Mouse (Mus musculus) small intestine, adult 2 months (tissue): Measurements from ENCODE around the gene Impdh2. TPM values are rescaled to one million over a fixed set of nuclear protein-coding genes. Genes with fewer than 3 reads are reported as not detected.

Source experiments
- H3K27ac ChIP-seq: fragments of 200-500 bp; 2 replicates; pipeline ENCODE4 v1.5.1; 2012; ENCODE audit warnings: low read depth, low read length, control low read depth, inconsistent platforms; ENCODE audit not compliant: insufficient read depth
- H3K27me3 ChIP-seq: fragments of 200-500 bp; 2 replicates; pipeline ENCODE4 v1.6.1; 2012; ENCODE audit warnings: mild to moderate bottlenecking, moderate library complexity, low read length, inconsistent platforms; ENCODE audit not compliant: control insufficient read depth, insufficient read depth
- H3K36me3 ChIP-seq: fragments of 200-500 bp; 2 replicates; pipeline ENCODE4 v1.6.1; 2012; ENCODE audit warnings: mild to moderate bottlenecking, low read length, control low read depth, inconsistent platforms; ENCODE audit not compliant: control insufficient read depth, insufficient read depth
- H3K4me1 ChIP-seq: fragments of 200-500 bp; 2 replicates; pipeline ENCODE4 v1.6.1; 2012; ENCODE audit warnings: low read length, inconsistent platforms, mixed read lengths; ENCODE audit not compliant: control insufficient read depth, insufficient read depth, insufficient read length
- H3K4me3 ChIP-seq: fragments of 200-500 bp; 2 replicates; pipeline ENCODE4 v1.5.1; 2012; ENCODE audit warnings: low read depth, mild to moderate bottlenecking, control low read depth, inconsistent platforms, low read length, moderate library complexity
- CTCF ChIP-seq: fragments of 200-500 bp; IDR thresholded peaks from 2 replicates; pipeline ENCODE4 v1.5.1; 2012; ENCODE audit warnings: low read depth, mild to moderate bottlenecking, control low read depth, inconsistent platforms, low read length, moderate library complexity, mixed read lengths; ENCODE audit not compliant: insufficient replicate concordance, insufficient read length; ENCODE audit errors: extremely low read depth
- POLR2A ChIP-seq: fragments of 200-500 bp; IDR thresholded peaks from 2 replicates; pipeline ENCODE4 v1.6.1; 2012; ENCODE audit warnings: low read depth, mild to moderate bottlenecking, control low read depth, inconsistent platforms, low read length, moderate library complexity
- WGBS: fragments of 180-500 bp; shearing (Covaris S2); methylation state at CpG from one replicate; pipeline ENCODE4 v1.1.7; 2018; 5-methylcytosine and 5-hydroxymethylcytosine counted together
- polyA plus RNA-seq: library from polyadenylated mRNA; depleted of rRNA; stranded (reverse); fragments of >200 nt; gene quantifications from 2 replicates; pipeline ENCODE4 v1.2.3, GENCODE M21; 2012

Gene Impdh2
- polyA plus RNA-seq, 1 experiment = 52.9 TPM

DNA sequence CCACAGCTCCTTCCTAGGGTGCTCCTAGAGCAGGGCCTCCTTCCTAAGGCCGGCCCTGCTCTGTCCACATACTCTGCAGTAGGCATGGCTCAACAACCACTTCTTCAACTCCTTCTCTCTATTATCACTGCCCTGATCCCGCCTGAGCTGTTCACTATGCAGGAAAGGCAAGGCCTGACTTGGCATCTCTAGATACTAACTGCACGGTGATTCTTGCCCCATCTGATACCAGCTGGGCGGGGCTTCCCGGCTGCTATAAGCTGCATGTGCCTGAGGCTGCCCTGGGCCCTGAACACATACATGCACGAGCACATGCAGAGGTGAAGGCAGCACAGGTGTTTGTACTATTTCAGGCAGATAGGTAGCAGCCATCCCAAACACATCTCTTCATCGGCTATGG is 4.0 kb downstream of the Impdh2 start:
- Histone ChIP-seq H3K36me3 (peaks cover 13% of the 10 kb centered on the region), H3K27me3 (no peaks in the 10 kb centered on the region), H3K4me1 (peaks cover 16% of the 10 kb centered on the region; the same call in 1 of the 2 replicates), H3K4me3 (no peak overlapping the region), H3K27ac (no peak overlapping the region)
- TF ChIP-seq CTCF (no peak), POLR2A (no peak)
- 43% methylated on average over 7 of the region's 7 CpGs for WGBS

DNA sequence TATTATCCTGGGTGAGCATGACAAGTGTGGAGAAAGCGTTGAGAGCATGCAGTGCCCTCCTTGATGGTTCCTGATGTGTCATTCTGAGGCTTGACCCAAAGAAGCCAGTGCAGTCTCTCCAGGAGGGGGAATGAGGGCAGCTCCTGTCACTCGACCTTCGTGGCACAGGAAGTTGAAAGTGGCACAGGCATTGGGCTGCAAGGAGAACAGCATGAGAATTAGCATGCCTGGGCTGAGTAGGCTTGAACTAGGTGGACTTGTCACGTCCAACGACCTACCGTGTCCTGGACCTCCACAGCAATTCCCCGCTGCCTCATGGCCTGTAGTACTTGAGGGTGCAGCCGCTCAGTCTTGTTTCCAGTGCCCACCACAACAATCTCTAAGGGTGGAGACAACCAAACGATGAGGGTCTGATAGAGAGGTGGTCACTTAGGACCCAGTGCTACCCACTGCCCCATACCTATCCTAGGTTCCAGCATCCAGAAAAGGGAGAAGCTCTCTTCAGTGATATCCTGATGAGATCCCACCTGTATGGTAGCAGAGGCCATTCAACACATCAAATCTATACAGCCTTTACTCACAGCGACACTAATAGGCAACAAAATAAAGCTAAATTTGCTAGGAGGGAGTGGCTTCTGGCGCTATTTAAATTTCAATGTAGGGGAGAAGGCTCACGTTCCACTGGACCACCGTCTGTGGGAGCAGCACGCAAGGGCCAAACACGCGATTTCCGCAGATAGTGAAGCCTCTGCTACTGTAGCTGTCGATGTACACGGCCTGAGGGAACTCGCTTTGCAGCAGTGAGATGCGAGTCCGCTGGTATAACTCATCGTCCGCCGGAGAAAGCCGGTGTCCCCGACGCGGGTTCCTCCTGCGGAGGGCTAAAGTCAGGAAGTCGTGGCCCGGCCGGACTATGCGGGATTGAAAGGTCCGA is 6.1 kb downstream of the Impdh2 start:
- H3K27ac ChIP-seq = peak overlapping the region; percentile 96
- TF ChIP-seq CTCF (no peak), POLR2A (no peak)
- no peaks in the 10 kb centered on the region for H3K27me3 ChIP-seq
- H3K4me3 ChIP-seq = peak overlapping the region; percentile 92
- H3K4me1 ChIP-seq = peaks cover 20% of the 10 kb centered on the region
- H3K36me3 ChIP-seq = peaks cover 9% of the 10 kb centered on the region
- 9% methylated on average over 35 of the region's 35 CpGs for WGBS

GRCm38 (mm10) chr9:108566815-108567776 is 7.0 kb downstream of the Impdh2 start, which contains the start of gene Ndufaf3:
TSS of gene Ndufaf3 (minus strand) at chr9:108567434.
- peak within 1 kb of the TSS; percentile 92 for H3K4me3 ChIP-seq
- H3K36me3 ChIP-seq = peaks cover 16% of the 10 kb centered on the region
- WGBS = under 1% methylated on average over 72 of the region's 73 CpGs
- peak within 1 kb of the TSS; percentile 96 for H3K27ac ChIP-seq
- TF ChIP-seq POLR2A = peak; percentile 99
- peak; percentile 91 for TF ChIP-seq CTCF
- H3K27me3 ChIP-seq = no peaks in the 10 kb centered on the region
- peaks cover 17% of the 10 kb centered on the region for H3K4me1 ChIP-seq

DNA sequence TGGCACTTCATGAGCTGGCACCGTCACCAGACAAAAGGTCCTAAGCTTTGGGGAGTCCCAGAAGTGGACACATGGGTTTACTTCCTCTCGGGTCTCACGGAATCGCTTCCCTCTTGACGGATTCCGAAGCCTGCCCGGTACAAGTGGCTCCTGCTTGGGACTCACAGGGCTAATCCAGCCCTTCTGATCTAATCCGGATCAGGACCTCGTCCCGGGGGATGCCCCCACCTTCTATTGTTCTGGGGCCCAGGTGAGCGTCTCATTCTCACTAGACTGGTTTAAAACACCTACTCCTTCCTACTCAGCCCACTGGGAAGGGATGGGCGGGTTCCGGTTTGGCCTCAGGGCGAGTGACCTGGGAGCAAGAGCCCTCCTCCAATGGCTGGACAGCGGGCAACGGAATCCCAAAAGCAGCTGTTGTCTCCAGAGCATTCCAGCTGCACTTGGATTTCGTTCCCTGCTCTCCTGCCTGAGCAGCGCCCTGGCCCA is 7.9 kb downstream of the Impdh2 start:
- Histone ChIP-seq H3K4me3 (peak overlapping the region; percentile 92), H3K4me1 (peaks cover 17% of the 10 kb centered on the region)
- 2% methylated on average over 18 of the region's 18 CpGs for WGBS

DNA sequence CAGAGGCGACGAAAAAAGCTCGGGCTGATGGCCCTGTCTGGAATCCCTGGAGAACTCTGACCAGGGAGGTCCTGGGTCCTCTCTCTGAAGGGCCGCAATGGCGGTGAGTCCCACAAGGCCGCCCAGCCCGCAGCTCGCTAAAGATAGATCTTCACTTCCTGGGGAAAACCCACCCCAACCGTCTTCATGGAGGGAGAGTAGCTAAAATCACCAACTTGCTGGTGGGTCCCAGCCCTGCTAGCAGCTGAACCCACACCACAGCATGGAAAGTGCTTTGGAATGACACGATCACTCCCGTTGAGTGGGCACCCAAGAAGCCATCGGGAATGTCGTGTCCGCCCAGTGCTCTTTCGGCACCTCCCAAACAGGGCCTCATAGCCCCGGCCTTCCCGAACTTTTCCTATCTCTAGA is 8.4 kb downstream of the Impdh2 start:
- WGBS = 19% methylated on average over 17 of the region's 17 CpGs
- H3K36me3 ChIP-seq = peaks cover 22% of the 10 kb centered on the region
- no peak for TF ChIP-seq POLR2A
- no peak for TF ChIP-seq CTCF
- H3K27me3 ChIP-seq = no peaks in the 10 kb centered on the region
- peaks cover 17% of the 10 kb centered on the region for H3K4me1 ChIP-seq
- H3K4me3 ChIP-seq = peak overlapping the region; percentile 92
- H3K27ac ChIP-seq = peak overlapping the region; percentile 83

More for the DNA sequence above, 7.9 kb downstream of the Impdh2 start:
- TF ChIP-seq CTCF (no peak), POLR2A (no peak)
- peak overlapping the region; percentile 83 for H3K27ac ChIP-seq
- no peaks in the 10 kb centered on the region for H3K27me3 ChIP-seq
- peaks cover 22% of the 10 kb centered on the region for H3K36me3 ChIP-seq

- TF ChIP-seq CTCF (no peak), POLR2A (no peak; the same call in 1 of the 2 replicates)
- H3K4me1 ChIP-seq = peaks cover 14% of the 10 kb centered on the region
- H3K4me3 ChIP-seq = peak within 1 kb of the TSS; percentile 92
- peaks cover 20% of the 10 kb centered on the region for H3K36me3 ChIP-seq
- H3K27ac ChIP-seq = peak within 1 kb of the TSS; percentile 83
- no peaks in the 10 kb centered on the region for H3K27me3 ChIP-seq
- WGBS = 2% methylated on average over 42 of the region's 42 CpGs
Observed at GRCm38 (mm10) chr9:108569381-108570206, 9.5 kb downstream of the Impdh2 start, which contains the start of gene Dalrd3. TSS of gene Dalrd3 (plus strand) at chr9:108569886.
